Mouse (Mus musculus) midbrain, embryonic 13.5 days (tissue): ENCODE measurements around the gene Fscn1. TPM values are rescaled to one million over a fixed set of nuclear protein-coding genes. Genes with fewer than 3 reads are reported as not detected.

Source experiments
- ATAC-seq: fragments of 200-750 bp; cut with Nextera tagmentation; 2 replicates; pipeline ENCODE4 v1.8.0; 2017; ENCODE audit warnings: mild to moderate bottlenecking, moderate TSS enrichment, moderate library complexity
- H3K27ac ChIP-seq: fragments of 300-500 bp; sonication (generic); 2 replicates; pipeline ENCODE4 v1.5.1; 2015; ENCODE audit warnings: inconsistent platforms, mild to moderate bottlenecking, moderate library complexity
- H3K27me3 ChIP-seq: fragments of 300-500 bp; sonication (generic); 2 replicates; pipeline ENCODE4 v1.6.1; 2015; ENCODE audit warnings: mild to moderate bottlenecking, inconsistent platforms
- H3K36me3 ChIP-seq: fragments of 300-500 bp; sonication (generic); 2 replicates; pipeline ENCODE4 v1.6.1; 2015; ENCODE audit warnings: mild to moderate bottlenecking, inconsistent platforms
- H3K4me1 ChIP-seq: fragments of 300-500 bp; sonication (generic); replicated peaks from 2 replicates; pipeline ENCODE4 v1.6.1; 2015; ENCODE audit warnings: inconsistent platforms
- H3K4me2 ChIP-seq: fragments of 300-500 bp; sonication (generic); replicated peaks from 2 replicates; pipeline ENCODE4 v1.6.1; 2015; ENCODE audit warnings: moderate library complexity, mild to moderate bottlenecking, inconsistent platforms
- H3K4me3 ChIP-seq: fragments of 300-500 bp; sonication (generic); replicated peaks from 2 replicates; pipeline ENCODE4 v1.5.1; 2015; ENCODE audit warnings: mild to moderate bottlenecking, inconsistent platforms
- H3K9ac ChIP-seq: fragments of 300-500 bp; sonication (generic); replicated peaks from 2 replicates; pipeline ENCODE4 v1.6.1; 2015; ENCODE audit warnings: mild to moderate bottlenecking, inconsistent platforms
- H3K9me3 ChIP-seq: fragments of 300-500 bp; sonication (generic); 2 replicates; pipeline ENCODE4 v1.6.1; 2016; ENCODE audit warnings: mild to moderate bottlenecking, inconsistent platforms
- WGBS: fragments of 180-500 bp; shearing (Covaris S2); methylation state at CpG from one replicate; pipeline ENCODE4 v1.1.7; 2015; 5-methylcytosine and 5-hydroxymethylcytosine counted together
- polyA plus RNA-seq: library from polyadenylated mRNA; unstranded; fragments of >200 nt; fragmentation: Nextera tagmentation; extraction: Ambion mirVana; gene quantifications from 2 replicates; pipeline ENCODE4 v1.2.1, GENCODE M21; 2015

Gene Fscn1
- polyA plus RNA-seq, 1 experiment from 2014 or later: 555 TPM

DNA sequence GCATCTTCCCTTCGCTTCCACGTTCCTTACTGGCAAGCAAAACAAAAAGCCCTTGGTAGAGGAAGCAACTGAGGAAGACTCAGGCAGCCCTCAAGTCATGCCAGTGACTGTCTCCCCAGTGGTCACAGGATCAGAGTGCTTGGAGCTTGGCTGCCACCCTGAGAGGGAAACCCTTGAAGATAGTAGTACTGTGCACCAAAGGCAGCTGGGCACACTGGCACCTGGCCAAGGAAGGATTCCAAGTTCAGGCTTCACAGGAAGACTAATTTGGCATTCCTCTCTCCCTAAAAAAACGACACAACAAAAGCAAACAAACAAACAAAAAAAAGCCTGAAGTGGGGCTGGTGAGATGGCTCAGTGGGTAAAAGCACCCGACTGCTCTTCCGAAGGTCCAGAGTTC lies 28.4 kb downstream of the Fscn1 start:
- peaks cover 34% of the 10 kb centered on the region for H3K36me3 ChIP-seq
- peaks cover 10% of the 10 kb centered on the region; the same call in 1 of the 2 replicates for H3K9me3 ChIP-seq
- ATAC-seq: no peak
- H3K4me3 ChIP-seq: no peak overlapping the region
- no peak overlapping the region for H3K4me2 ChIP-seq
- 86% methylated on average over 5 of the region's 5 CpGs for WGBS
- no peak overlapping the region for H3K9ac ChIP-seq
- no peaks in the 10 kb centered on the region for H3K27me3 ChIP-seq
- H3K27ac ChIP-seq: no peak overlapping the region
- H3K4me1 ChIP-seq: no peaks in the 10 kb centered on the region

GRCm38 (mm10) chr5:142989167-142989566 lies 29.0 kb downstream of the Fscn1 start:
- Histone ChIP-seq H3K9ac (no peak overlapping the region), H3K4me2 (no peak overlapping the region), H3K4me1 (no peaks in the 10 kb centered on the region), H3K9me3 (peaks cover 10% of the 10 kb centered on the region; the same call in 1 of the 2 replicates), H3K4me3 (no peak overlapping the region), H3K27ac (no peak overlapping the region), H3K36me3 (peaks cover 40% of the 10 kb centered on the region), H3K27me3 (no peaks in the 10 kb centered on the region)
- WGBS: 95% methylated on average over 3 of the region's 3 CpGs
- ATAC-seq: no peak

GRCm38 (mm10) chr5:142994746-142995145 lies 34.6 kb downstream of the Fscn1 start:
- peaks cover 12% of the 10 kb centered on the region for H3K4me1 ChIP-seq
- ATAC-seq: no peak
- no peaks in the 10 kb centered on the region for H3K9me3 ChIP-seq
- no peaks in the 10 kb centered on the region for H3K27me3 ChIP-seq
- WGBS: 93% methylated on average over 2 of the region's 2 CpGs
- peaks cover 50% of the 10 kb centered on the region for H3K36me3 ChIP-seq
- no peak overlapping the region for H3K27ac ChIP-seq
- no peak overlapping the region for H3K9ac ChIP-seq
- H3K4me3 ChIP-seq: no peak overlapping the region
- H3K4me2 ChIP-seq: no peak overlapping the region

DNA sequence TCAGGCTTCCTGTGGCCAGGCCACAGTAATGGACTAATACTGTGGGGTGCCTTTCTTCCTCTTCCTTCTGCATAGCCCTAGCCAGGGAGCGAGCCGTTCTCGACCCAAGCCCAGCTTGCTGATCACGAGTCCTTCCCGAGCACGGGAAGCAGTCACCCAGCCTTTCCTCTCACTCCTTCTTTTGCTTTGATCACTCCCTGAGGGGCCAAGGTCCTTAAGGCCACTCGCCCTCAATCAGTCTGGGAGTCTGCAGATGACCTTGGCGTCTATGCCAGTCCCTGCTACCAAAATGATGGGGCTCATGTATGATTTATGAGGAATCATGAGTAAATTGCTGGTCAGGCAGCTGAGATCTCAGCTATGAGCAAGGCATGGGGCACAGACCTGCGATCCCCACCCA lies 37.4 kb downstream of the Fscn1 start:
- no peaks in the 10 kb centered on the region for H3K27me3 ChIP-seq
- H3K27ac ChIP-seq: 0 out of 2 replicates have a peak overlapping the region, but pooled peaks have one; percentile 30
- peaks cover 18% of the 10 kb centered on the region for H3K4me1 ChIP-seq
- no peak overlapping the region for H3K4me3 ChIP-seq
- 75% methylated on average over 9 of the region's 9 CpGs for WGBS
- peaks cover 32% of the 10 kb centered on the region for H3K36me3 ChIP-seq
- no peaks in the 10 kb centered on the region for H3K9me3 ChIP-seq
- no peak for ATAC-seq
- H3K9ac ChIP-seq: no peak overlapping the region
- H3K4me2 ChIP-seq: no peak overlapping the region

DNA sequence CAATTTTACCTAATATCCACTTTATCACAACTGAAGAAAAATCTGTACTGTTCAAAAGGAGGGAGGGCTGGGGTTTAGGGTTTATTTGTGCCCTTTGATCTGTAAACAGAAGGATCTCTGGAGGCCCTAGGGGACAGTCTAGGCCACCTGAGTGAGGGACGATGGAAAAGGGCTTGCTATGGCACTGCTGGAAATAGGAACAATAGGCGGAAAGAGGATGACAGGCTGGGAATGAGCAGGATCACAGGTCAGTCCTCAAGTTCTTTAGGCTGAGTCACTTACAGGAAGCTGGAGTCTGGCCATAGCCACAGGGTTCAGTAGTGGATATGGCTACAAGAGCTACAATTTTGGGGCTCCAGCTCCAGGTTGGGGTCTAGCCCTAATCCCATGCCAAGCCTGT lies 38.0 kb downstream of the Fscn1 start:
- Histone ChIP-seq H3K27me3 (no peaks in the 10 kb centered on the region), H3K36me3 (peaks cover 32% of the 10 kb centered on the region), H3K4me2 (no peak overlapping the region), H3K4me1 (peaks cover 18% of the 10 kb centered on the region), H3K4me3 (no peak overlapping the region), H3K9ac (no peak overlapping the region), H3K9me3 (no peaks in the 10 kb centered on the region), H3K27ac (peak overlapping the region; percentile 19; the same call in 1 of the 2 replicates)
- WGBS: 51% methylated on average over 2 of the region's 2 CpGs
- no peak for ATAC-seq

DNA sequence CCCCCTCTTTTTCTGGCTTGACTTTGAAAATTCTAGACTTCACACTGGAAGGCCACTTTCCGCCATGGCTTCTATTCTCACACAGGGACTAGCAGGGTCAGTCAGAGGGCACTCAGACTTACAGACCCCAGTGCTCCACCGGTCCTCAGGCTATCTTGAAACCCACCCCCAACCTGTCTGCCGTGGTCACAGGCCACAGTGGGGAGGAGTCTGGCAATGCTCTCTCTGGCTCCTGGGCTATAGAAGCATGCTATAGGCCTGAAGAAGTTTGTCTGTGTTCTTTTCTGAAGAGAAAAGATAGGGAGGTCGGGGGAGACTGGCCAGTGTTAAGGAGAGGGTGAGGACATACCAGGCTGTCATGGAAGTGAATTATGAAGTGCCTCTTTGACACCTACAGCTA lies 39.9 kb downstream of the Fscn1 start:
- 68% methylated on average over 4 of the region's 4 CpGs for WGBS
- Histone ChIP-seq H3K27ac (peak overlapping the region; percentile 72), H3K27me3 (no peaks in the 10 kb centered on the region), H3K4me3 (no peak overlapping the region), H3K36me3 (peaks cover 21% of the 10 kb centered on the region), H3K9me3 (no peaks in the 10 kb centered on the region), H3K4me1 (peaks cover 18% of the 10 kb centered on the region), H3K4me2 (no peak overlapping the region), H3K9ac (0 out of 2 replicates have a peak overlapping the region, but pooled peaks have one; percentile 28)
- no peak for ATAC-seq

GRCm38 (mm10) chr5:143000654-143001500 lies 40.7 kb downstream of the Fscn1 start:
- Histone ChIP-seq H3K27me3 (no peaks in the 10 kb centered on the region), H3K4me1 (peaks cover 18% of the 10 kb centered on the region), H3K27ac (peak overlapping the region; percentile 72), H3K9ac (no peak overlapping the region), H3K4me2 (no peak overlapping the region), H3K4me3 (no peak overlapping the region), H3K36me3 (peaks cover 21% of the 10 kb centered on the region), H3K9me3 (no peaks in the 10 kb centered on the region)
- ATAC-seq: peak; percentile 66; the same call in 1 of the 2 replicates
- WGBS: 53% methylated on average over 9 of the region's 9 CpGs

GRCm38 (mm10) chr5:143009383-143009782 lies 49.2 kb downstream of the Fscn1 start:
- Histone ChIP-seq H3K27ac (peak overlapping the region; percentile 61), H3K9me3 (no peaks in the 10 kb centered on the region), H3K4me1 (peaks cover 9% of the 10 kb centered on the region), H3K9ac (no peak overlapping the region), H3K4me3 (no peak overlapping the region), H3K36me3 (peaks cover 40% of the 10 kb centered on the region), H3K27me3 (no peaks in the 10 kb centered on the region), H3K4me2 (no peak overlapping the region)
- ATAC-seq: no peak
- 58% methylated on average over 11 of the region's 11 CpGs for WGBS

- H3K4me1 ChIP-seq: no peaks in the 10 kb centered on the region
- 82% methylated on average over 5 of the region's 5 CpGs for WGBS
- ATAC-seq: no peak
- H3K27ac ChIP-seq: no peak overlapping the region
- no peak overlapping the region for H3K4me3 ChIP-seq
- no peak overlapping the region for H3K9ac ChIP-seq
- H3K36me3 ChIP-seq: peaks cover 48% of the 10 kb centered on the region
- no peak overlapping the region for H3K4me2 ChIP-seq
- H3K27me3 ChIP-seq: no peaks in the 10 kb centered on the region
- no peaks in the 10 kb centered on the region for H3K9me3 ChIP-seq
Measured at GRCm38 (mm10) chr5:143017401-143017800, 57.3 kb downstream of the Fscn1 start.

Other genes with a start within 250 kb of the Fscn1 start
- gene Tnrc18, start 142.7 kb upstream of the Fscn1 start, polyA plus RNA-seq: 30.5 and 40.7 TPM in 2 replicates
- 40.1 and 40.4 TPM in 2 replicates for gene Fbxl18, start 64.9 kb upstream of the Fscn1 start, polyA plus RNA-seq
- gene Actb, start 53.6 kb upstream of the Fscn1 start, polyA plus RNA-seq: 15,567 and 17,404 TPM in 2 replicates
- 34.9 and 36.9 TPM in 2 replicates for gene Rnf216, start 152.7 kb downstream of the Fscn1 start, polyA plus RNA-seq
- 0.06 and 0.07 TPM in 2 replicates for gene Olfr718-ps1, start 187.2 kb downstream of the Fscn1 start, polyA plus RNA-seq
- gene Rbak, start 220.4 kb downstream of the Fscn1 start, polyA plus RNA-seq: 15.9 and 16.2 TPM in 2 replicates
- 0.09 TPM in 1 of 2 replicates, not detected in the other for gene Spdye4b, start 220.7 kb downstream of the Fscn1 start, polyA plus RNA-seq